Mouse (Mus musculus) mouse trophoblast stem cell (cell line): Measurements from ENCODE around the gene Ppp3ca.

Experiments
- in situ Hi-C, 2 experiments: fragments of 300-500 bp; cut with MseI, MboI; formaldehyde crosslinking; loops; 2 replicates in 1 of 2; 3 replicates in 1 of 2; pipeline ENCODE4 v1.15.1; 2025

The Ppp3ca gene

GRCm38 (mm10) chr3:136849035-136849434, 179.1 kb downstream of the Ppp3ca start:
- in situ Hi-C loops = loop anchor here in 1 of 2 experiments (25.0 kb wide), 1 partner anchor 937 kb away; no protein-coding TSS in a partner anchor

- in situ Hi-C loops = no loop called here
Measured at GRCm38 (mm10) chr3:136852921-136853320, 183.0 kb downstream of the Ppp3ca start.

- in situ Hi-C loops = no loop called here
Measured at GRCm38 (mm10) chr3:136853596-136853995, 183.7 kb downstream of the Ppp3ca start.

- in situ Hi-C loops = no loop called here
Measured at GRCm38 (mm10) chr3:136855996-136856395, 186.1 kb downstream of the Ppp3ca start.

- in situ Hi-C loops = no loop called here
Measured at GRCm38 (mm10) chr3:136862051-136862837, 192.3 kb downstream of the Ppp3ca start.

GRCm38 (mm10) chr3:136863127-136863526, 193.2 kb downstream of the Ppp3ca start:
- in situ Hi-C loops = no loop called here

- in situ Hi-C loops = no loop called here
Measured at GRCm38 (mm10) chr3:136864306-136864705, 194.4 kb downstream of the Ppp3ca start.

- in situ Hi-C loops = no loop called here
Measured at GRCm38 (mm10) chr3:136865176-136865859, 195.4 kb downstream of the Ppp3ca start.

- in situ Hi-C loops = no loop called here
Measured at GRCm38 (mm10) chr3:136866095-136866494, 196.2 kb downstream of the Ppp3ca start.

- in situ Hi-C loops = no loop called here
Measured at GRCm38 (mm10) chr3:136866571-136866970, 196.6 kb downstream of the Ppp3ca start.

- in situ Hi-C loops = no loop called here
Measured at GRCm38 (mm10) chr3:136867366-136867765, 197.4 kb downstream of the Ppp3ca start.

- in situ Hi-C loops = no loop called here
Measured at GRCm38 (mm10) chr3:136871772-136872532, 202.0 kb downstream of the Ppp3ca start.

GRCm38 (mm10) chr3:136872533-136873095, 202.7 kb downstream of the Ppp3ca start:
- in situ Hi-C loops = no loop called here

GRCm38 (mm10) chr3:136873809-136874449, 204.0 kb downstream of the Ppp3ca start:
- in situ Hi-C loops = no loop called here

GRCm38 (mm10) chr3:136874566-136874965, 204.6 kb downstream of the Ppp3ca start:
- in situ Hi-C loops = no loop called here

GRCm38 (mm10) chr3:136887741-136888140, 217.8 kb downstream of the Ppp3ca start:
- in situ Hi-C loops = no loop called here

GRCm38 (mm10) chr3:136892140-136892539, 222.2 kb downstream of the Ppp3ca start:
- in situ Hi-C loops = no loop called here

- in situ Hi-C loops = no loop called here
Measured at GRCm38 (mm10) chr3:136893596-136894402, 223.9 kb downstream of the Ppp3ca start.

GRCm38 (mm10) chr3:136895498-136895897, 225.6 kb downstream of the Ppp3ca start:
- in situ Hi-C loops = no loop called here

GRCm38 (mm10) chr3:136896276-136896675, 226.4 kb downstream of the Ppp3ca start:
- in situ Hi-C loops = no loop called here
